Mouse (Mus musculus): ENCODE results near the gene Snrpa1.
"Not testable (repeated sequence)": the region's sequence is repeated elsewhere in the genome, so short reads cannot be mapped to it uniquely, and the experiment has no call there.

Snrpa1 gene

DNA sequence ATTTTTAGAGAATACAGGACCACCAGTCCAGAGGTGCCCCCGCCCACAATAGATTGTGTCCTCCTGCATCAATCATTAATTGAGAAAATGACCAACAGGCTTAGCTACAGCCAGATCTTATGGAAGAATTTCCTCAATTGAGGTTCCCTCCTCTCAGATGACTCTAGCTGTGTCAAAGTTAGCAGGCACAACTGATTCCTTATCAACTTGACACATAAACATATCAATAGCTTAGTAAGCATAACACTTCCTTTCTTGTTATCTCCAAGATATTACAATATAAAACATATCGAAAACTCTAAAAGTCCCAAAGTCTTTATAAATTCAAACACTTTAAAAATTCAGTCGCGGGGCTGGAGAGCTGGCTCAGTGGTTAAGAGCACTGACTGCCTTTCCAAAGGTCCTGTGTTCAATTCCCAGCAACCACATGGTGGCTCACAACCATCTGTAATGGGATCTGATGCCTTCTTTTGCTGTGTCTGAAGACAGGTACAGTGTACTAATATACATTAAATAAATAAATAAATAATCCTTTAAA, 4.8 kb upstream of the Snrpa1 start:
- DNase-seq (ENCODE audit: low read depth, low spot score) = no peak
- no peaks in the 10 kb centered on the region; the same call in 1 of the 2 replicates for H3K27me3 ChIP-seq (ENCODE audit: control insufficient read depth, insufficient read depth, low read length, poor library complexity, severe bottlenecking)
- no peaks in the 10 kb centered on the region for H3K36me3 ChIP-seq (ENCODE audit: control insufficient read depth, insufficient read depth, low read length, poor library complexity, severe bottlenecking)

DNA sequence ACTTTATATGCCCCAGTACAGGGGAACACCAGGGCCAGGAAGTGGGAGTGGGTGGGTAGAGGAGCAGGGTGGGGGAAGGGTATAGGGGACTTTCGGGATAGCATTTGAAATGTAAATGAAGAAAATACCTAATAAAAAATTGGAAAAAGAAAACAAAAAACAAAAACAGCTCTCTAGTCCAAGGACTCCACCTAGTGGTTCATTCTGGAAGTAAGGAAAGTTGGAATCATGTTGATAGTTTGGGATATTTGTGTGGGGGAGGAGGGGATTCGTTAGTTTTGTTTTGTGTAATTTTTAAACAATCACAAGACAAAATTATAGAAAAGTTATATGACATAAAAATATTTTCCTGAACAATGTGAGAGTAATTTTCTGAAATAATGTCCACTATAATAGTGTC, 3.4 kb upstream of the Snrpa1 start:
- peak; percentile 32 for DNase-seq (ENCODE audit: low read depth, low spot score)
- not testable (repeated sequence) for H3K36me3 ChIP-seq (ENCODE audit: control insufficient read depth, insufficient read depth, low read length, poor library complexity, severe bottlenecking); H3K27me3 ChIP-seq (ENCODE audit: control insufficient read depth, insufficient read depth, low read length, poor library complexity, severe bottlenecking)

DNA sequence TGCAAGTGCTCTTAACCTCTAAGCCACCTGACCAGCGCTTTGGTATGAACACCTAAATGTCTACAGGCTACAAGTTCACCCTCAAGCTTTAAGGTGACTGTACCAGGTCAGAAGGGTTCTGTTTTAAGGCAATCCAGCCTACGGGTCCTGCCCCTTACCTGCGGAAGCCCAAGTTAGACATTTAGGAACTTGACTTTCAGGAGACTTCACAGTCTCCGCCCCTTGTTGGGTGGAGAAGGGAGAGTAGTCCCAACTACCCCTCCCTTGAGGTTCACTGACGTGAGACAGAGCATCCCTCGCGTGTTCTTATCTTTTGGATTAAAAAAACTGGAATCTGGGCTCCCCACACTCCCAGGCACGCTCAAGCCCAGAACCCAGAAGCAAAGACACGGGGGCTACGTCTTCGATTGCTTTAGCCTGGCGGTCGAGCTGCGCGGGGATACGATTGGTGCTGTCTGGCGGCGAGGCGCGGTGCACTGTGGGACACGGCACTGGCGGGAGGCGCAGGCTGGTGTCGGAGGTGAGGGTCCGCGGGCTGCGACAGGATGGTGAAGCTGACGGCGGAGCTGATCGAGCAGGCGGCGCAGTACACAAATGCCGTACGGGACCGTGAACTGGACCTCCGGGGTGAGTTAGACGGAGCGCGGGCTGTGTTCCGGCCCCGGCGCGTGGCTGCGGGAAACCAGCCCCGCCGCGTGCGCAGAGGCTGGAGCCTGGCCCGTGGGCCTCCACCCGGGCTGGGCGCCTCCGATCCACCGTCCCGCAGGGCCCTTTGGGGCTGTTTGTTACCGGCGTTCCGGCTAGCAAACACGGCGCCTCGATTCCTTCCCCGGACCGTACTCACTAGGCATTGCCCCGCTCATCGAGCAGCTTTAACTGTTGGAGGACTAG, 1.5 kb downstream of the Snrpa1 start:
- no peaks in the 10 kb centered on the region for H3K27me3 ChIP-seq (ENCODE audit: control insufficient read depth, insufficient read depth, low read length, poor library complexity, severe bottlenecking)
- H3K36me3 ChIP-seq (ENCODE audit: control insufficient read depth, insufficient read depth, low read length, poor library complexity, severe bottlenecking) = peaks cover 5% of the 10 kb centered on the region
- peak; percentile 86 for DNase-seq (ENCODE audit: low read depth, low spot score)

DNA sequence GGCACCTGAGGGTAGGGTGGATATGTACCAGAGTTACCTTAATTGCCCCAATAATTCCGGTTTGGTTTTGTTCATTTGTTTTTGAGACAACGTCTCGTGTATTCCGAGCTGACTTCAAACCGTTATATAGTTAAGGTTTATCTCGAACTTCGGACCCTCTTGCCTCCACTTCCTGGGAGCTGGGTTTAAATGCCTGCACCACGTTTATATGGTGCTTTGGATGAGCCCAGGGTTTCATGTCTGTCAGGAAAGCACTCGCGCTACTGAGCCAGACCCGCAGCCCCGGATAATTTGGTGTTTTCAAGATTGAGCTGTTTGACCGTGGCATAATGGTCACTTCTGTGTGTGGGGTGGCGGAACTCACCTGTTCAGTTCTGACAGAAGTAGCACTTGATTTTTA, 2.3 kb downstream of the Snrpa1 start:
- no peak for DNase-seq (ENCODE audit: low read depth, low spot score)
- peaks cover 7% of the 10 kb centered on the region for H3K36me3 ChIP-seq (ENCODE audit: control insufficient read depth, insufficient read depth, low read length, poor library complexity, severe bottlenecking)
- H3K27me3 ChIP-seq (ENCODE audit: control insufficient read depth, insufficient read depth, low read length, poor library complexity, severe bottlenecking) = no peaks in the 10 kb centered on the region

DNA sequence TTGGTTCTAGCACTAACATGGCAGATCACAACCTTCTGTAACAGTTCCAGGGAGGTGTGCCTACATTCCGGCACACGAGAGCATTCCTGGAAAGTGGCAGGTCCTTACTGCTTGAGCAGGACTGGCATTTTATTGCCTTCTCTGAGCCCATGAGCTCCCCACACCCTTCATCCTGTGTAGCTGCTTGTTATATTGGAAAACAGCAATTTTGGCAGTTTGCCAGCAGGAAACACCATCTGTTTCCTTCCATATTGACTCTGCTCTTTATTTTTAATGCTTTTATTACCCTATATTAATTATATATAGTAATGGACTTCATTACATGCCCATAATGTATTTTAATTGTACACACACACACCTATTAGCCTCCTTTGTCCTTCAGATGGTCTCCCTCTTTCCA, 17.6 kb downstream of the Snrpa1 start:
- H3K36me3 ChIP-seq (ENCODE audit: control insufficient read depth, insufficient read depth, low read length, poor library complexity, severe bottlenecking) = peaks cover 1% of the 10 kb centered on the region; the same call in 1 of the 2 replicates
- no peaks in the 10 kb centered on the region for H3K27me3 ChIP-seq (ENCODE audit: control insufficient read depth, insufficient read depth, low read length, poor library complexity, severe bottlenecking)
- no peak for DNase-seq (ENCODE audit: low read depth, low spot score)

DNA sequence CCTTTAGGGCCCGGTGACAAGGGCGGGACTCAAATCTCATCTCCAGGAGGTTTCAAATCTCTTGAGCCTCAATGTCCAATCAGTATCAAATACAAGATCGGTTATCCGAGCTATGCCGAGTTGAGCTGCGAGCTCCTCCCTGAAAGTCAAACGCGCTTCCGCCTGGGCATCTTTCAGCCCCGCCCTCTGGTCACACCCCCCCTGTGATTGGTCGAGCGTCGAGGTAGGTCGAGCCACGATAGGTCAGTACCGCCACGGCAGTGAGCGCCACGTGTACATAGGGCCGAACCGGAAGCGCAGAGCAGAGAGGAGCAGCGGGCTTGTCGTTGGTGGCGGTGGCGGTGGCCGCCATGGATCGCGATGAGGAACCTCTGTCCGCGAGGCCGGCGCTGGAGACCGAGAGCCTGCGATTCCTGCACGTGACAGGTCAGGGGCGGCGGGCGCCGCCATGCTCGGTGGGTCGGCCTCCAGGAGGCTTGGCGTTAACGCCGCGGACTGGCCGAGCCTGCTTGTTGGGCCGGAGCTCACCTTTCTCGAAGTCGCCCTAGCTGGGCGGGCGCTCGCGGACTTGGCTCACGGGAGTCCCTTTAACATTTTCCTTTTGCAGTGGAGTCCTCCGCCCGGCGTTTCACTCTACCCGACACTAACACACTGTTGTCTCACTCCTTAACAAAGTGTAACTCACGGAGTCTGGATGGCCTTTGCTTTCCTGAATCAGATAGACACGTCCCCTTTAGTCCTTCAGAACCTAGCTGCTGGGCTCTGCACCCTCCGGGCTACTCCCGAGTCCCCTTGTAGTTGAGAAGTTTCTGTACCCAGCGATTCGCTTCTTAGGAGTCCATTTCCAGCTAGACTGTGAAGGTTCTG, 20.8 kb downstream of the Snrpa1 start, which contains the start of gene Selenos:
Gene Selenos, plus strand, starts transcription at position 286 of the 867 bp plus-strand sequence.
- no peaks in the 10 kb centered on the region for H3K27me3 ChIP-seq (ENCODE audit: control insufficient read depth, insufficient read depth, low read length, poor library complexity, severe bottlenecking)
- peaks cover 9% of the 10 kb centered on the region for H3K36me3 ChIP-seq (ENCODE audit: control insufficient read depth, insufficient read depth, low read length, poor library complexity, severe bottlenecking)
- DNase-seq (ENCODE audit: low read depth, low spot score) = peak; percentile 99

DNA sequence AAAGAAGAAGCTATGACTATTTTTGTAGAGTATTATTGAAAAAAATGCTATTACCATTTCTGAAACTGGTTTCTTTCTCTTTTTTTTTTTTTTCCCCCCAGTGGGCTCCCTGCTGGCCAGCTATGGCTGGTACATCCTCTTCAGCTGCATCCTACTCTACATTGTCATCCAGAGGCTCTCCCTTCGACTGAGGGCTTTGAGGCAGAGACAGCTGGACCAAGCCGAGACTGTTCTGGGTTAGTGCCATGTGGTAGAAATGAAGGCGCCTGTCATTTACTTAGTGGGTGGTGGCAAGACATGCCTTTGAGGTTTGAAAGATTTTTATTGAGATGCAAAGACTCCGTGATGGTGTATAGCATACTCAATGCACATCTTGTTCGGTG, 21.4 kb downstream of the Snrpa1 start:
- peak; percentile 16 for DNase-seq (ENCODE audit: low read depth, low spot score)

DNA sequence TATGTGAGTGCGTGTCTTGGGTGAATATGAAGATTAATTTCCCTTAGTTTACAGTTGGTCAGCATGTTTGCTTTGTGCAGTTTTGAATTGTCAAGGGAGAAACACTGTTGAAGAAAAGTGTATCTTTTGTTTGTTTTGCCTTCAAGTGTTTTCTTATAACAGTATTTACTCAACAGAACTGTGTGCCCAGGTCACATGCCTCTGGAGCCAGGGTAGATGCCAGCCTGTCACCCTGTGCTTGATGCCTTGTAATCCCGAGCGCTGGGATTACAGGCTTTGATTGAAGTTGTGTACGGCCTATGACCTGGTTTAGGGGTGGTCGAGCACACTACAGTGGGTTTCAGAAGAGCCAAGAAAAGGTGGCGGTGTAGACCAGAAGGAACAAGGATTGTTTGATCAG, 25.0 kb downstream of the Snrpa1 start:
- Histone ChIP-seq H3K36me3 (ENCODE audit: control insufficient read depth, insufficient read depth, low read length, poor library complexity, severe bottlenecking) (peaks cover 29% of the 10 kb centered on the region), H3K27me3 (ENCODE audit: control insufficient read depth, insufficient read depth, low read length, poor library complexity, severe bottlenecking) (no peaks in the 10 kb centered on the region)
- DNase-seq (ENCODE audit: low read depth, low spot score) = no peak

More for the DNA sequence above, 21.4 kb downstream of the Snrpa1 start:
- Histone ChIP-seq H3K27me3 (ENCODE audit: control insufficient read depth, insufficient read depth, low read length, poor library complexity, severe bottlenecking) (no peaks in the 10 kb centered on the region), H3K36me3 (ENCODE audit: control insufficient read depth, insufficient read depth, low read length, poor library complexity, severe bottlenecking) (peaks cover 9% of the 10 kb centered on the region)

DNA sequence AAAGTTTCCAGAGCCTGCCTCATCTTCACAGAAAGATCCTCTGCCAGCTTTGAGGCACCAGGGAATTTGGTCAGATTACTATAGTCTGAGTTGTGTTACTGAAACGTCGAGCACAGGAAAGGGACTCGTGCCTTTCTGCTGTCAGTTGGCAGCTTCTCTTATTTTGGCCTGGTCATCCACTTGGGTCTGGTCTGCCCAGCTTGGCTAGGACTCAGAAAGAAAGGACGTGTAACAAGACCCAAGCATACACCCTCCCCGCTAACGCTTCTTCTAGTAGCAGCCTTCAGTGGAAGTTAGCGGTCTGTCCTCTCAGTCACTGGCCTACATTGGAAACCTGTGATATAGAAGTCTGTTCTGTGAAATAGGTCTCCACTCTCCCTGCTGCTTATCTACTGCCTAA, 25.7 kb downstream of the Snrpa1 start:
- DNase-seq (ENCODE audit: low read depth, low spot score) = no peak
- Histone ChIP-seq H3K36me3 (ENCODE audit: control insufficient read depth, insufficient read depth, low read length, poor library complexity, severe bottlenecking) (peaks cover 31% of the 10 kb centered on the region), H3K27me3 (ENCODE audit: control insufficient read depth, insufficient read depth, low read length, poor library complexity, severe bottlenecking) (no peaks in the 10 kb centered on the region)

DNA sequence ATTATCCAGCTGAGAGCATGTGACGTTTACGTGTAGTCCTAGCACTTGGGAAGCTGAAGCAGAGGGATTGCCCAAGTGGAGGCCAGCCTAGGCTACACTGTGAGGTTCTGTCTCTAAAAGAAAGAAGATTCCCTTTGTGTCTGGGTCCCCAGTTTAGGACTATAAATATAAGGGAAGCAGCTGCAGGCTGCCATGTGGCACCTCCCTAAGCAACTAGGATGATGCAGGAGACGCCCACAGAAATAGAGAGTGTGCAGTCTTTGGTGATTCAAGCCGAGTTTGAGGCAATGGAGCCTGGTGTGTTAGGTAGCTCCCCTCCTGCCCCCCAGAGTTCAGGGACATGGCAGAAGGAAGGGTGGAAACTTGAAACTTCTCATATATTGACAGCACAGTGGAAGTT, 28.8 kb downstream of the Snrpa1 start:
- no peak for DNase-seq (ENCODE audit: low read depth, low spot score)
- Histone ChIP-seq H3K27me3 (ENCODE audit: control insufficient read depth, insufficient read depth, low read length, poor library complexity, severe bottlenecking) (no peaks in the 10 kb centered on the region), H3K36me3 (ENCODE audit: control insufficient read depth, insufficient read depth, low read length, poor library complexity, severe bottlenecking) (peaks cover 33% of the 10 kb centered on the region)

DNA sequence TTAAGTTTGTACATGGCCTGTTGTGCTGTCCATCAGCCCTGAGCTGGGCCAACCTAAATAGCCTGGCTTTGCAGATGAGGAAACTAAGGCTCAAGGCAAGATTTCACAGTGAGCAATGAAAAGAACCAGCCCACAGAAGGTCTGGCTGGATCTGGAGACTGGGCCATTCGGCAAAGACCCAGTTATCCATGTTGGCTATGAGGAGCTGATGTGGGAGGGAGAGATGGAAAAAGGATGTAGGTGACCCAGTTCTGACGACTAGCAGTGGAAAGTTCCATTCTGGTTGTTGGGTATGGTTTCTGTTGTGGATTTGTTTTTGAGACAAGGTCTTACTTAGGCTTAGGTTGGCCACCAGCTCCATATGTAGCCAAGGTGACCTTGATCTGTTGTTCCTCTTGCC, 29.3 kb downstream of the Snrpa1 start:
- no peaks in the 10 kb centered on the region for H3K27me3 ChIP-seq (ENCODE audit: control insufficient read depth, insufficient read depth, low read length, poor library complexity, severe bottlenecking)
- DNase-seq (ENCODE audit: low read depth, low spot score) = no peak
- H3K36me3 ChIP-seq (ENCODE audit: control insufficient read depth, insufficient read depth, low read length, poor library complexity, severe bottlenecking) = peaks cover 30% of the 10 kb centered on the region

DNA sequence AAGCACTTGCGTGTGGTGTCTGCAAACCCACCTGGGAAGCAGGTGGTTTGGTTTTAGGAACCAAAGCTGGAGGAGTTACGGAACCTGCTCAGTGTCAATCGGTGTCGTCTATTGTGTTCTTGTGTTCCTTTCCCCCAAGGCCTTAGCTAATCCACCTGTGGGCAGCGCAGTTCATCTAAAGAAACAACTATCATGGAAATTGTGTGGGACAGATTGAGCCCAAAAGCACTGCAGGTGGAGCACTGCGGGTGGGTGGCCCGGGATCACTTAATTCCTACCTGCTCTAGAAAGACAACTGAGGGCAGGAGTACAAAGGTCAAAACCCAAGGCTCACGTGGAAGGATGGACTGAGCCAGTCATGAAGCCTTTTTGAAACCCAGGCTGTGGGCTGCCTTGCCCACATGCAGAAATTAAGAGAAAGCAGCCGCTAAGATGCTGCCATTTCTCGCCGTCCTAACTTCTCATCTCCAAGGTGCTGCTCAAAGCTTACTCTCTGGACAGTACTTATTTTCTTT, 31.9 kb downstream of the Snrpa1 start:
- DNase-seq (ENCODE audit: low read depth, low spot score) = no peak
- Histone ChIP-seq H3K36me3 (ENCODE audit: control insufficient read depth, insufficient read depth, low read length, poor library complexity, severe bottlenecking) (peaks cover 24% of the 10 kb centered on the region), H3K27me3 (ENCODE audit: control insufficient read depth, insufficient read depth, low read length, poor library complexity, severe bottlenecking) (no peaks in the 10 kb centered on the region)

DNA sequence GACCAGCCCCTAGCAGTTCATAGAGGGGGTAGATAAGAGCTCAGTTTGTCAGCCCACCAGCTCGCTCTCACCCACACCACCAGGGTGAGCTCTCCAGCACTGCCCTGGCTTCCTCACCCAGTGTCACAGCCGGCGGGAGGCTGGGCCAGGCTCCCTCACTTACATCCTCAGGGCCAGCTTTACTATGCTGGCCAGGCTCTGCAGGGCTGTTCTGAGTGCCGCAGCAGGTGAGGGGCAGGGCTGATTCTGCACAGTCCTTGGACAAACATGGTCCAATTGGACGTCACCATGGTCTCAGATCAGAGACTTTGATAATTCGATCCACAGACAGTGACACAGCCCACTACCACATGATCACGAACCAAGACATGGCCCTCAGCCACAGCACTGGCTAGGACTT, 32.8 kb downstream of the Snrpa1 start:
- DNase-seq (ENCODE audit: low read depth, low spot score) = no peak
- no peaks in the 10 kb centered on the region for H3K27me3 ChIP-seq (ENCODE audit: control insufficient read depth, insufficient read depth, low read length, poor library complexity, severe bottlenecking)
- peaks cover 21% of the 10 kb centered on the region for H3K36me3 ChIP-seq (ENCODE audit: control insufficient read depth, insufficient read depth, low read length, poor library complexity, severe bottlenecking)

DNA sequence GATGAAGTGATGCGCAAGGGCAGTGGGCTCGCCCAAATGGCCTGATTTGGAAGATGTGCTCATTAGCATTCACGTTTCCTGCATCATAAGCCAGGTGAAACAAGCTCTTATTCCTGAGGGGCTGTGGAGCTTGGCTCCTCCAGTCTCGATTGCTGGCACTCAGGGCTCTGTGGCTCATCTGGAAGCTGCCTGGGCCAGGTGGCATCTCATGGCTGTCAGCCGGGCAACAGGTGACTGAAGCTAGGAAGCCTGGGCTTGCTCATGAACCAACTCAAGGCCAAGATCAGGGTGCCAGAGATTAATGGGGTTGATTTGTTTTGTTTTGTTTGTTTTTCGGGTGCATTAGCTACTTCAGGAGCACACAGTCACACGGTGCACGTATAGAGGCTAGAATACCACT, 33.9 kb downstream of the Snrpa1 start:
- peaks cover 14% of the 10 kb centered on the region for H3K36me3 ChIP-seq (ENCODE audit: control insufficient read depth, insufficient read depth, low read length, poor library complexity, severe bottlenecking)
- DNase-seq (ENCODE audit: low read depth, low spot score) = no peak
- no peaks in the 10 kb centered on the region for H3K27me3 ChIP-seq (ENCODE audit: control insufficient read depth, insufficient read depth, low read length, poor library complexity, severe bottlenecking)
